Mouse (Mus musculus) cerebellum, adult 11-12 months (tissue): ENCODE measurements at regions not wholly inside any gene's neighbourhood (a gene's known extent, or its start where the extent isn't known, plus 50 kb on each side); places are given as distances from the start of the nearest gene placed in this dataset.

ENCODE experiments used
- DNase-seq: peaks from one replicate; pipeline ENCODE4 v3.0.0; 2022

DNA sequence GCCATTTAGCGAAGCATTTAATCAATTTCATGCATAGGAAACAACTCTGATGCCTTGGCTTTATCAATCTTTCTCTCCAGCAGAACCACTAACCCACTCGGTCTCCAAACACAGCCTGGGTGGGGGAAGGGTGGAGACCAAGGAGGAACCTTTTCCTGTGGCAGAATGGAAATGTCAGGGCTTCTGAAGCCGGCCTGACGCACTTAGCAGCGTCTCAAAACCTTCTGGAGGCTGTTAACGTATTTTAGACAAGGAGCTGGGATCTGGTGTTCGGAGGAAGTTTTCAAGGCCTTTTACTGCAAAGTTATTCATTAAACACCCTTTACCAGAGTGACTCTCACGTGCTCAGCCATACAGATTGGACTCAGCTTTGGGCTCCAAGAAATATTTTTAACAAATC lies 67.3 kb upstream of the Nr2f2 start:
- DNase-seq, result no peak

DNA sequence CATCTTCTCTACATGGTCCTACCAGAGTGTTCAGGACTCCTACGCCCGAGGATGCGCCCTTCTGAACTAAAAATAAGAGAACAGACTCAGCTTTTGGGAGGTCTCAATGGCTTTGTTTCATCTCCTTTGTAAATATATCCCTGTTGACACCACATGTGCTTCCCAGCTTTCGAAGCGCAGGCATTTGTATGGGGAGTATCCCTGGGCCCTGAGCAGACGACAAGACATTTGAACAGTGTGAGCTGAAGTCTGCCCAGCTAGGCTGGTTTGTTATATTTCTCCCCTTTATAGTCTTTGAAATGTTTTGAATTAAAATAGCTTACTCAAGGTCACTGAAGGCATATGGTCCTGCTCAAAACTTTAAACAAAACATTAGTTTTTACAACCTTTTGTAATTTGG lies 66.8 kb upstream of the Nr2f2 start:
- no peak for DNase-seq

DNA sequence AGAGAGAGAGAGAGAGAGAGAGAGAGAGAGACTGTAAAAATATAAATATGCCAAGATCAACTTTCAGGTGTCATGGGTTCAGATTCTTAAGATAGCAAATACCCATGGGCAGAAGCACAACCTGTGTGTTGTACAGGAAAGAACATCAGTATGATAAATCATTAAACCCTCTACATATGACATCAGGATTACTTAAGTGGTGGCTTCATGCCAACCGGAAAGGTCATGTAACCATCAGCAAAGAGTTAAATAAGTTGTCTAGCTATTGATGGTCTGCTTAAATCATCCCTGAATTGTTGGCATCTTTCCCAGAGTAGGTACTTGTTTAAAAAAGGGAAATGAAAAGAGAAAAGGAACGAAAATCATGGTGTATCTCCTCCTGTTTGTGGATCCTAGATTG lies 65.2 kb upstream of the Nr2f2 start:
- no peak for DNase-seq

DNA sequence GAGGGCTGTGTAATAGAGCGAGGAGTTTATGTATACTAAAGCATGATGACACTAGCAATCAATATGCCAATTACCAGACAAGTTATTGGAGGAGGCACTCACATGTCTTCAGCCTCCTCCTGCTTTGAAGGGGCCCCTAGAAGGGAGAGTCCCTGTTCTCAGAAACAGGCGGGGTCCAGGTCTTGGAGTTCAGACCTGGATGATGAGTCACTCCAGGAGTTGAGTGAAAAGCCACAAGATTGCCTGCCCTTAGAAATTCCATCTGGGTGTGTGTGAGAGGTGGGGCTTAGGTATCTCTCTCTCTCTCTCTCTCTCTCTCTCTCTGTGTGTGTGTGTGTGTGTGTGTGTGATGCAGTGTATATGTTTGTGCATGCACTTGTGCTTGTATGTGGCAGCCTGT lies 62.8 kb upstream of the Nr2f2 start:
- DNase-seq, result no peak

DNA sequence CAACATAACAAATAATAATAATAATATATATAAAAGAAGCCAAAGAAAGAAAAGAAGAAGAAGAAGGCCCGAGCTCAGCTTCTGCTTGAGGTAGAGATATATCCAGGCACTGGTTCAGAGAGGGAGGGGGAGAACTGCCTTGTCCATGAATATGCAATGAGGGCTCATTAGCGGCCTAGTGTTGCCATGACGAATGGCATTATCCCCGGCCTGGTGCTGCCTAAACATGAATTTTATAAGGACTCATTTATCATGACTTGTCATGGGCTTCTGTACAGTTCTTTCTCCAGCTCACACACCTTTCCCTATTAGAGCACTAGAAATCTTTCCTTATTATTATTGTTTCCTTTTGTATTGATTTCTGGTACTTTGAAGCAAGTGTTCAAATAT lies 57.7 kb upstream of the Nr2f2 start:
- DNase-seq, result no peak

GRCm38 (mm10) chr7:70423524-70424230 lies 57.1 kb upstream of the Nr2f2 start:
- no peak for DNase-seq

DNA sequence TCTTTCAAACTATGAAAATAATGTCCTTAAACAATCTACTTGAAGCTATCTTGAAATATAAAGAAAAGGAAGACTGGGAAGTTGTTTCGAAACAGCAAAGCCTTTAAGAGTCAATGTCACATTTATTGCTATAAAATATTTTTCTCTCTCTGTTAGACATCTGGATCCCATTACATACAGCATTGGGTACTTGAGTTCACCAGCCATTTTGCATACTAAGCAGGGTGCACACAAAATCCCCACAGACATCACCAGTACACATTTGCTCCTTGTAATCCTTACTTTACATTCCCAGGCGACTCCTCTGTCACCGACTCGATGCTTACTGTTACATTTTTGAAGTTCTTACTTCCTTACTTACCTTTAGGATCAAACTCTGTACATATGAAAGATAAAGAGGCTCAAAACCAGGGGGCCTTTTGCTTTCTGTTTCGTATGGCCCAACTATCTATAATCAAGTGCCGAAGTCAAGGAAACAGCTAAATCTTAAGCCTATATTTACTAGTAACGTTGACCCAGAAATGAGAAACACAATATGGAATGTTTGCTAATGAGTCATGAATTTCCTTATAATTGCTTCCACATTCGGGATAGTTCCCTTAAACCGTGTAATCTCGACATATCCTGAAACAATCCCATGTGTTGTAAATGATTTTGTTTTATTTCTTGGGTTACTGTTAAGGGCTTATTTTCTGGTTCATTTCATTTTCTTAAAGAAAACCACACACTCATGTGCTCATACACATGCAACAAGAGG lies 49.8 kb upstream of the Nr2f2 start:
- no peak for DNase-seq
